Mouse (Mus musculus) mature B cell (primary cell): ENCODE results near the gene Chml.

Experiments used
- in situ Hi-C: fragments of 300-500 bp; cut with MboI; formaldehyde crosslinking; loops from 2 replicates; pipeline ENCODE4 v1.14.3; 2019

The Chml gene

DNA sequence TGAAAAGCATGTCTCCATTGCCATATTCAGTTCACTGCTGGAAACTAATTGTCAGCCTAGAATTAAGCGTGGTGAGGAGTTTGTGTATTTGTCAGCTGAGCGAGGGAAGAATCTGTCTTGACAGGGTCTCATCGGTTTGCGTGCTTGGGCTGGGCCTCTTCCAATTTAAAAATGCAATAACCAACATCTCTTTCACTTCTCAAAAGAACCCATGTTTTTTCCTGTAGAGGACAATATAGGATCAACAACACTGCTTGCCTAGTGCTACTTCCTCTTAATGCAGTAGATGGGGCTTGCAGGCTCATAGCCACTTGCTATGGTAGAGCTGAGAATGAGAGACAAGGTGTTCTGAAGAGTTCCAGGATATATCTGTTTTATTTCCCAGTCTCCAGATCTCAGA, 32.8 kb downstream of the Chml start:
- in situ Hi-C loops: no loop called here

DNA sequence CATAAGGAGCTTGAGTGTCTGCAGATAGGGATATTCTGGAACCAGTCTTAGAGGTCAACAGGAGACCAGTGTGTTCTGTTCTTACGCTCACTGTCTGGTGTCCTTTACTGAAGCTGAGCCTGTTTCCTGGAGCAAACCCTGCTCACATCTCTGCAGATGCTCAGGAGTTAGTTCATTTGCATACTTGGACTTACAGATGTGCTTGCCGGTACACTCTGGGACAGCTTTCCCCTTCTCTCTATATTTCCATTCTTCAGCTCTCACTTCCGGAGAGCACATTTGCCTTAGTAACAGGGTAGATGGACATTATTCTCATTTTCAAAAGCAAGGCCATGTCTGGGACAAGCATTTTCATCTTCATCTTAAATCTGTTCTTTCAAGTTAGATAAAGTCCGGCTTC, 44.1 kb downstream of the Chml start:
- in situ Hi-C loops: no loop called here

DNA sequence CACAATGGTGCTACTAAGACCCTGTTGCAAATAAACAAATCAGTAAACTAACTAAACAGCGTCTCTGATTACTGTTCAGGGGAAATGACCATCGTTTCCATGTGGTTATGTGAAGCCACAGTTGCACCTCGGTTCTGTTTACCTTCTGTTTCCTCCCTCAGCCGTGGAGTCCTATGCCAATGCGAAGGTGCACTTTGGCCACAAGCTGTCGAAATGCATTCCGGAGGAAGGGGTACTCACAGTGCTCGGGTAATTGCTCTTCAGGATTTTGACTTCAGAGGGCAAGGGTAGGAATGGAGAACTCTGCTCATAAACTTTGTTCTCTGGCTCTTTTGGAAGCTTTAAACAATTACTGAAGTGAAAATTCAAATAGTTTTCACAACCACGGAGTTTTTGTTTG, 45.7 kb downstream of the Chml start:
- in situ Hi-C loops: no loop called here

DNA sequence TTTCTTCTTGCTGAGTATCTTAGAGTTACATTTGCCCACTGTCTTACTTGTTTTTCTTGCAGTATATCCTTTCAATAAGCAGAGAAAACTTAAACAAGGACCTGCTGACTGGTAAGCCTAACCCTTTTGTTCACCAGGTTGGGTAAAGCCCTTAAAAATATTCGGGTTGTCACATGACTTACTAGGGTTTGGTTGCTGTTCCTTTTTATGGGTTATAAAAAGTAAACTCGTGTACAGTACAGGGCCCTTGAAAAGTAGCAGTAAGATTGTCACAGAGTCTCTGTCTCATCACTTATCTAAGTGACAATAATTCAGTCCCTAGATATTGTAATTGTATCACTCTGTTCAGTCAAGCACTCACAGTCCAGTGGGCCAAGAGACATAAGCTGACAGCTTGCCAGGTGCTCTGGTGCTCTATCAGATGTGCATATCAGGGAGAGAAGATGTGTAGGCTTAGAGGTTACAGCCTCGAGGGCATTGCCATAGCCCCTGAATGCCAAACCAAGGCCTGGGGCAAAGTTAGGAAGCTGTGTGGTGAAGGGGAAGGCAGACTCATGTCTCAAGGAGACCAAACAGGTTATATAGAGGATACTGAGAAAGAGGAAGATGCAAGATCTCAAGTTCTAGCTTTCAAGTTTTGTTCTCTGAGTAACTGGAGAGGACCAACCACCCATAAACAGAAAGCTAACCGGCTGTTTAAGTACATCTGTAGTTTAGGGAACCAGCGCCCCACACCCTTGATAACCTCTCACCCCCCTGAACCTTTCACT, 49.0 kb downstream of the Chml start:
- in situ Hi-C loops: no loop called here

DNA sequence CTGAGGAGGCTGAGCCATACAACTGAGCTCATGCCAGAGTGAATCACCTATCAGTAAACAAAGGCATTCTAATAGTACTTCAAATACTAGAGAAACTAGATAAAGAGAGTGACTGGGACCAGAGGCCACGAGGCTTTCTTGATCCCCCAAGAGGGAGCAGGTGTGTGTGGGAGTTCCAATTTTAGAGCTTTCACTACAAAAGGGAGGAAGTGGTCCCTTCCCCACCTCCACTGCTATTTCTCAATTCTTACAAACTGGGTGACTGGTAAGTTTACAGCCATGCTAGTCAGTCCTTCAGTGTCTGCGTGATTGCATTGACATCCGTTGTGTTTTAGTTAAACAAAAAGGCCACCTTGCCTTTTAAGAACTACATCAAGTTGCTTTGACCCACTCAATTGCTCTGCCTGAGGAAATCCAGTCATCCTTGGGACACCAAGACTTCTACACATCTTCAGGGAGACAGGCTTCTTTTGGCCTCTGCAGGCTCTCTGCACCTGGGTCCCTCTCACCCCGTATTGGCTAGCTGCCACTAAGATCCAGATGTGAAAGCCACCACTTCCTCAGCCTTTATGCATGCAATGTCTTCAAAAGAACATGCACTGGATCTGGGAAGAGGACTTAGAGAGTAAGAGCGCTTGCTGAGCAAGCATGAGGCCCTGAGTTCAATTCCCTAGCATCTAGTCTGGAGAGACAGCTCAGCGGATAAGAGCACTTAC, 52.1 kb downstream of the Chml start:
- in situ Hi-C loops: no loop called here

DNA sequence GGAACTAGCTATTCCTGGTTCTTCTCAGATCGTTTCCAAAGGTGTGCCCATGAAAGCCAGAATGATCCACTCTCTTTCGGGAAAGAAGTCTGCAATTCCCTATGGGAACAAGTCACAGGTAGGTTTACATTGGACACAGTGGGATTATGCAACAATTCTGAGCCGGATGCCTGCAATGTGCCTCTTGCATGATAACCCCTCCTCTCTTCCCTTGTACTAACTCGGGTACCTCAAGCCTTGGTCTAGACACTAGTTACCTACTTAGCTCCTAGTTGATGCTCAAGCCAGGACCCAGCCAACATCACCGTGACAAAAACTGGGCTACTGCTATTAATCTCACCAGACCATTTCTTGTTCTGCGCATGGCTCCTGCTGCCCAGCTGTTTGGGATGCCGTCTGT, 53.6 kb downstream of the Chml start:
- in situ Hi-C loops: no loop called here

DNA sequence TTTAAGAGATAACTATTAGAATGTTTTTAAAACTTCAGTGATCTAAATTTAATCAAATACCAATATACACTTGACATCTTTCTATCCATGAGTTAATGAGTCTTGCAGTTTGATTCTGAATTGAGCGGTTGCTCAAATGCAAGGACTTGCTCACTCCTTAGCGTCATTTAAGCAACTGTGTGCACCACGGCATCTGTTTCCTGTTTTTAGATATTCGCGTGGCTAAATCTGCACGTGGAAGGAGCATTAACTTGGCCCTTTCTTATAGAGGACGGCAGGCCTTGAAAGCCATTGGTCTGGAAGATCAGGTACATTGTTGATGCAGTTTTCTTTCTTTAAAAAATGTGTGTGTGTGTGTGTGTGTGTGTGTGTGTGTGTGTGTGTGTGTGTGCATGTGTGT, 55.0 kb downstream of the Chml start:
- in situ Hi-C loops: no loop called here

DNA sequence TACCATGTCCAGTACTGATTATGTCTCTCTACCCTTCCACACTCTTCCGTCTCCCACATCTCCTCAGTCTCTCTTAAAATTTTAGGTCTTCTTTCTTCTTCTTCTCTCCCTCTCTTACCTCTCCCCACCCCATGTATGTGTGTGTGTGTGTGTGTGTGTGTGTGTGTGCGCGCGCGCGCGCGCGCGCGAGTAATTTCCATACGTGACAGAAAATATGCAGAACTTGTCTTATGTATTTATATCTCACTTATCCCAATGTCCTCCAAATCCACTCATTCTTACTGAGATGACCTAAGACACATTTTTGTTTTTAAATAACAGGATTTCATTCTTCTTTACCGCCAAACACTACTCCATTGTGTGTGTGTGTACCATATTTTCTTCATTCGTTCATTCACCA, 60.2 kb downstream of the Chml start:
- in situ Hi-C loops: no loop called here
